Mouse (Mus musculus) CH12.LX (cell line): ENCODE measurements around the gene Plcxd2.

ENCODE experiments used
- CTCF ChIP-seq, 2 experiments: IDR thresholded peaks in 1 of 2; conservative IDR thresholded peaks in 1 of 2; 2 replicates each; pipeline ENCODE4 v1.5.1; 2011 to 2012; ENCODE audit warnings: low read depth in 2 of 2, low read length in 2 of 2, improper control_type of control experiment in 1 of 2, inconsistent platforms in 1 of 2, mild to moderate bottlenecking in 1 of 2, moderate library complexity in 1 of 2
- ZMIZ1 ChIP-seq: IDR thresholded peaks from 2 replicates; pipeline ENCODE4 v1.6.1; 2012; ENCODE audit warnings: low read depth, mild to moderate bottlenecking, inconsistent platforms, low read length, improper control_type of control experiment

DNA sequence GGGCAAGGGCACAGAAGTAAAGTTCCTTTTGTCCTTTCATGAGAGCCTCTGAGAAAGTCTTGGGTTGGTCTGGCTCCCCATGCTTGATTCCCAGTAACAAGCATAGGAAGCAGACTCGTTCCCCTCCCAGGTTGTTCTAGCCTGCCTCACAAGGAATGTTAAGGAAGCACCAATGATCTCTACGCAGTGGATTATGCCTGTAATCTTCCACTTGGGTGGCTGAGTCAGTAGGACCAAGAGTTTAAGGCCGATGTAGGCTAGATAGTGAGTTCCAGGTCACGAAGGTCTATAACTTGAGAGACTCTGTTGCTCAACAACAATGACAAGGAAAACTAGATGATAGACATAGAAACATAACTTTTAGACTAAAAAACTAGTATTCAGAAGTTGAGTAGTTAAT, 9.8 kb upstream of the Plcxd2 start:
- no peak for TF ChIP-seq CTCF (conservative IDR thresholded peaks at IDR 0.05 in 1 of 2, IDR thresholded peaks at IDR 0.05 in 1 of 2; ENCODE audit: low read depth in 2 of 2, low read length in 2 of 2)
- TF ChIP-seq ZMIZ1 = no peak
